Mouse (Mus musculus): ENCODE results near the gene Usf1.

Usf1 gene

DNA sequence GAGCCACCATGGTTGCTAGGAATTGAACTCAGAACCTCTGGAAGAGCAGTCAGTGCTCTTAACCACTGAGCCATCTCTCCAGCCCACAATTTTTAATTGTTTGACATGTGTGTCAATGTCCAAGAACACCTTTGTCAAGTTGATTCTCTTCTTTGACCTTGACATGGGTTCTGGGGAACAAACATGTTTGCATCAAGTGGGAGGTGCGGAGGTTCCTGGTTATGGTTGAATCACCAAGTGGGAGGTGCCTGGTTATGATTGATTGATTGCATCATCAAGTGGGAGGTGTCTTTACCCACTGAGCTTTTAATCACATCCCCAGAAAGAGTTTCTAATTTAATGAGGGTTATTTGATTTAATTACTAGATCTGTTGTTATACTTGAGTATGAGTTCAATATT, 46.5 kb downstream of the Usf1 start:
- DNase-seq: no peak

DNA sequence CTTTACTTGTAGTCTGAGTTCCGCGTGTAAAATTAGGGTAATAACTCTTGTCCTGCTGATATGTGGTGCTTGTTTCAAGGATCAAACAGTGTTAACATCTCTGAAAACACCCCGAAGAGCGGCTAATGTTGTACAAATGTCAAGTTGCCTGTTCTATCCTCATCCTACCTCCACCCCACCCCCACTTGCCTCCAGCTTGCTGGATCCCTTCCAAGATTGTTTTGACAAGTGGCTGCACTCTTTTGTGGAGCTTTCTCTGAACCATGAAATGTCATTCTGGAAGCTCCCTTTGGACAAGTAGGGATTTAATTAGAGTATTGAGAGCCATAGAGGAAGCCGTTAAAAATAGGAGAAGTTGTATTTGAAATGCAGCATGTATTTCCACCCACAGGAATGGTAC, 48.7 kb downstream of the Usf1 start:
- DNase-seq: peak; percentile 44

GRCm38 (mm10) chr1:171460551-171461503, 49.7 kb downstream of the Usf1 start:
- DNase-seq: no peak

GRCm38 (mm10) chr1:171463133-171463532, 52.0 kb downstream of the Usf1 start:
- DNase-seq: no peak

DNA sequence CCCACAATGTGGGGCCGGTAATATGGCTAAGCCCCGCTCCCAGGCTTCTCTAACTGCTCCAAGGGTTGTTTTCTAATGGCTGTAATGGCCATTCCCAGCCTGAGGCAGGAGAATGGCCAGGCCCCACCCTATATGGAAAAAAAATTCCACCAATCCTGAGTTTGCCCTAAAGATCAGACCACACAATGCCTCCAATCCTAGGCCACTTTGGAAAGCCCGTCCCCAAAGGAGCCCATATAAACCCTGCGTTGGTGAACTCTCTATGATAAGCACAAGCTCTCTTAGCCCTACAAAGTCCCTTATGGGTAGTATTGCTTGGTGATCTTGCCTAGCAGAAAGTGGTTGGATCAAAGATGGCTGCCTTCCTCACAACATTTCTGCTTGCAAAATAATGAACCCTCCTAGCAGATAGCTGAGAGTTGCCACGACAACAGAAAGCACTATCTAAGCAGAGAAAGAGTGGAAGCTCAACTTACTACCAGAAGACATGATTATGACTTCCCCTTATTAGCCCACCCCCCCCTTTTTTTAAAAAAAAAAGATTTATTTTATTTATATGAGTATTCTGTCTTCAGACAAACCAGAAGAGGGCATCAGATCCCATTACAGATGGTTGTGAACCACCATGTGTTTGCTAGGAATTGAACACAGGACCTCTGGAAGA, 54.8 kb downstream of the Usf1 start:
- DNase-seq: no peak

GRCm38 (mm10) chr1:171466565-171466964, 55.5 kb downstream of the Usf1 start:
- no peak for DNase-seq
